Mouse (Mus musculus) adrenal gland, postnatal 36 days (tissue): ENCODE data around the gene Gnao1. TPM values are rescaled to one million over a fixed set of nuclear protein-coding genes. Genes with fewer than 3 reads are reported as not detected.
A peak's percentile ranks its signal among the peaks of the same experiment; 100 is the strongest.

Source experiments
- DNase-seq, 2 experiments: peaks; one replicate each; pipeline ENCODE4 v3.0.0; 2021; ENCODE audit warnings: mixed read lengths in 1 of 2
- long read RNA-seq, 2 experiments: library from polyadenylated mRNA; stranded (forward); transcript quantifications; one replicate each; pipeline ENCODE4 v2.0.0; 2021; ENCODE audit warnings: borderline sequencing depth in 2 of 2
- total RNA-seq, 2 experiments: library from RNA; stranded (reverse); gene quantifications; 2 replicates each; pipeline ENCODE4 v1.2.3; 2021

Gnao1 gene
- 10 to 100 TPM; 24.6 to 27.8 TPM for total RNA-seq
- long read RNA-seq, experiment 1, partial matches to known transcripts: 0 of 1 reads
- long read RNA-seq, experiment 1, other reads (novel, unspliced or antisense): 0 of 1 reads
- long read RNA-seq, experiment 2, partial matches to known transcripts: 0 of 3 reads
- long read RNA-seq, experiment 2, other reads (novel, unspliced or antisense): 0 of 3 reads

DNA sequence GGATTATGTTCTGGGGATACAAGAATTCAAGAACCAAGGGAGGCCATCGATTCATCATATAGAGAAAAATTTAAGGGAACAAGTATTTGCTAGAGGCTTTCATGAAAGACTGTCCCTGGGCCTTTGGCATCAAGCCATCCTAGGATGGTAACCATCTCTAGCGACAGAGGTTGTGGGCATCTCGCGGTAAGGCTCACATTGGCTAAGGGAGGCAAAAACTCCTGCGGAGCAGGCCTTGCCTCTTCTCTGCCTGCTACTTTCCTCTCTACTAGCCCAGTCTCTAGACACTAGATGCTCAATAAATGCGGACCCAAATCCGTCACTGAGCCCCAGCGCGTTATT lies at the start of gene Gnao1:
TSS of gene Gnao1 (plus strand) at position 281 of the 342 bp plus-strand sequence.
- DNase-seq: peak in 1 of 2 experiments; percentile 34

DNA sequence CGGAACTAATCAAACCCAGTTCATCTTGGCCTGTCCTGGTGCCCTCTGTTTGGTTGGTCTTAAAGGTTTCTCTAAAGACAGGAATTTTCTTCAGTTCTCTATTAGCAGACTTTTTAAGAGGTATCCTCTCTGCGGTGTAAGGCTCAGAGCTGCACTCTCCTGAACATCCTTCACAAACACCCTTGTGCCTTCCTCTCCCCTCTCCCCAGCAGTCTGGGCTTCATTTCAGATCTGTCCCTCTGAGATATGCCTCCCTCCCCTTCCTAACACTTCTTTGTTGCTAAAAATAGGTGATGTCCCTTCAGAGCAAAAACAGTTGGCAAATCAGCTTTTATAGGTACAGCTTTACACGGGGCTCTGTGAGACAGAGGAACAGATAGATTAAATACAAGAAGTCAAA lies 32.2 kb upstream of the Gnao1 start:
- no peak for DNase-seq

DNA sequence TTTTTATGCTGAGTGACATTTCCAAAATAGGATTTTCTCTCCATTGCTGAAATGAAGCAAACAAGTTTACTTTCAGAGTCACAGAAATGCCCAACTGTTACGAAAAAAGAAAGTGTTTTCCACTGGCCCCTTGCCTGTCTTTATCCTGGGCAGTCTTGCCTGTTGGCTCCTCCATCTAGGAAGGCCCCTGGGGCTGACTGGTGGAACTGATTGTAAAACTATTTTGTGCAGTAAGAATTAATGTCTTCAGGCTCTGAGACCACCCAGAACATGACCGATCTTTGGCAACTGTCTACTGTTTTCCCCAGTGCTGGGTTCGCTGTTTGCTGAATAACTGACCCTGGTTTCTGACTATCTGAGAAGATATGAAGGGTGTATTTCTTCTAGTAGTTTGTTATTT lies 540 bp upstream of the Gnao1 start:
- DNase-seq: no peak

DNA sequence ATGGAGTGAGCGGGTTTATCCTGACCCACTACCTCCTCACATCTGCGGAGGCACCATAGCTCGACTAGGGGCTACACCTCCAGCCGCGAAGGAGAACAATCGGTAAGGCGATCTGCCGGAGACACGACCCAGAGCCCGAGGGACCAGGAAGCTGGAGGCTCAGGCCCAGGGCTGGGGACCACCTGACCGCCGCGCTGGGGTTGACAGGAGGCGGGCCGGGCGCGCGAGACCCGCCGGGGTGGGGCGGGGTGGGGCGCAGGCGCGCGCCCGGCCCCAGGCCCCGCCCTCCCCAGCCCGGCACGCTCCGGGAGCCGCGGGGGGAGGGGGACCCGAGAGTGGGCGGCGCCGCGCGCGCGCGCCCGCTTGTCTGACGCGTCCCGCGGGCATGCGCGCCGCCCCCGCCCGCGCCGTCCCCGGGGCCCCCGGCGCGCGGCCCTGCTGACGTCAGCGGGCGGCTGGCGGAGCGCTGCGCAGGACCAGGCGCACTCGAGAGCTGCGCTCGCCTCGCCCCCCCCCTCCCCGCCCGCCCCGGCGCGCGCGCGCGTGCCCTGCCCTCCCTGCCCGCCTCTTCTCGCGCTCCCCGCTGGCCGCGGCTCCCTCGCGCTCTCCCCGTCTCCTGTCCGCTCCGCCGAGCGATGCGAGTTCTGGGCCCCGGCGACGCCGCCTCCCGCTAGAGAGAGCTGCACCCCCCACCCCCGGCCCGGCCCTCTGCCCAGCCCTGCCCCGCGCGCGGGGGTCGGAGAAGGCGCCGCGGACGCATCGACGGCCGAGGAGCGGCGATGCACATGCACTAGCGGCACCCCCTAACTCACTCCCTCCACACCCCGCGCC lies 477 bp downstream of the Gnao1 start:
- peak; percentile 90 to 94 for DNase-seq

DNA sequence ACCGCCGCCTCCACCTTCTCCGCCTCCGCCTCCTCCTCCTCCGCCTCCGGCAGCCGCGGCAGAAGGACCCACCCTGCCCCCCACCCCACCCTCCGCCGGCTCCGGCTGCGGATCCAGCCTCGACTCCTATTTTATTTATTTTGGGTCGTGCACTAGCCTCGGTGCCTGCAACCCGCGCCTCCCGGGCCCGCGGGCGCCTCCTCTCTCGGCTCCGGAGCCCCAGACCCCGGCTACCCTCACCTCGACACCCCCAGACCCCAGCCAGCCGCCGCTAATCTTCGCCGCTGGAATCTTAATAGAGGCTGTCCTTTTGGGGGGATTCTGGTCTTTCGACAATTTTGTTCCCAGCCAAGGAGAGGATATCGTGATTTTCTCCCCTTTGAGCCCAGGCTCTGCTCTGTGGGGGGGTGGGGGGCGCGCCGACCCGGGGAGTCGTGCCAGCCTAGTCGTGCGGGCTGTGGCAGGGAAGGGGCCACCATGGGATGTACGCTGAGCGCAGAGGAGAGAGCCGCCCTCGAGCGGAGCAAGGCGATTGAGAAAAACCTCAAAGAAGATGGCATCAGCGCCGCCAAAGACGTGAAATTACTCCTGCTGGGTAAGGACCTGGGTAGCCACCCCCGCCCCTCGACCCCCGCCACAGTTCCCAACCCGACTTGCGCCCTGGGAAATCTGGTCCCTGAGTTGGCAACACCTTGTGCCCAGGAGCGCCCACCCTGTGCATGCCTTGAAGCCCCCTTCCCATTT lies 1.3 kb downstream of the Gnao1 start:
- DNase-seq: no peak

DNA sequence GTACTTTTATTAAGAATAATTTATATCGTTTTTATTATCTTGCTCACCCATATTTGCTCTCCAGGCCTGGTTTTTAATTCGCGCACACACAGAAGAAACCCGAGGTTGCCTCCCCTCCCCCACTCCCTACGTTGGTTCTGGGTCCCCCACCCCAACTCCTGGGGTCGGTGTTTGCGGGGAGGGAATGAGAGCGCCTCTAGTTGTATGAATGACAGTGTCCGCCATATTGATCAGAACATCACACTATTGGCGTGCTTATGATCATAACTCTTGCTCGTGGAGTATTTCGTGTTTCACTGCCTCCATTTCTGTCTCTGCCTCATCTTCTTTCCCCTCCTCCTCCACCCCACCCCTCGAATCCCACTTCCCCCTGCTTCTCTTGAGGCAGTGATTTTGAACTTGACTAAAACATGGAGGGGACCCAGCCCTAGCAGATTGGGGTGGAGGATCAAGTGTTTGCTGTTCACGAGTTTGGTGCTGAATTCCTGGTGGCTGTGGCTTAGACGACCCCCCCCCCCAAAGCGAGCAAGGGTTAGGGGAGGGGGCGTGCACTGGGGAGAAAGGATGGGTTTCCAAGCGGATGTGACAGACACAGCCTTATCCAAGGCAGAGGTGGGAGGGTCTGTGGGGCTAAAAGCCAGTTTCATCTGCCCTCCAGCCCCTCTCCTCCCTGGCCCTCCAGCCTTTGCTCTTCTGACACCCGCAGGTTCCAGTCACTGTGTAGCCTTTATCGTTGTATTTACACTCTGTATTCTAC lies 2.1 kb downstream of the Gnao1 start:
- no peak for DNase-seq

DNA sequence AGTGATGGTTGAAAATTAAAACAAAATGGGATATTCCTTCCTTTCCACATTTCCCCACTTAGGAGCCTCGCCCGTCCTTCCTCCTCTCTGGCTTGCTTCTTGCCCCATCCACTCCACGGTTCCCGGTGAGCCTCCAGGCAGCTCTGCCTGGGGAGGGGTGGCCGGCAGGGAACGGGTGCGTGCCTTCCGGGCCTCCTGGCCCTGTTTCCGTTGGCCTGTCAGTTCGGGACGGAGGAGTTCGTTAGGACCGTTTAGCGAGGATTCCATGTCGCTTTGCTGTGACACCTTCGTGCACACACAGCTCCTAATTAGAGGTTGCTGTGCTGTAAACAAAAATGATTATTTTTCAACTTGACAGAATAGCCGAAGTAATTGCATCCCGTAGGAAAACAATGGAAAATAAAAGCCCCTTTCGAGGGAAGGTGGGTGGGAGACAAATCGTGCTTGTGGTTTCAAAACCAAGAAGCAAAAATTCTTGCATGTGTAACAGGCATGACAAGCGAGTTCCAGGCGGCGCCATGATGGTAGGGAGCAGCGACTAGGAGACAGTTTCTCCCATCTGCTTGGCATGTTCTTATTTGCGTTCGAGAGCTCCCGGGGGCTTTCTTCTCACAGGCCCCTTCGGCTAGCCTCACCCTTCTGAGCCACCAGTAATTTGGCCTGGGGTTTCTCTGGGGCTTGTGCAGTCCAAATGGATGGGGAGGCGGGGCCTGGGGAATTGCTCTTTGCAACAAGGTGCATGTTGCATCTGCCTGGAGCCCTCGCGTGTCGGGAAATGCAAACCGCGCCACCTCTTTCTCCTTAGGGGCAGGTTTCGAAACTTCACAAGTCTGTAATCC lies 3.0 kb downstream of the Gnao1 start:
- no peak for DNase-seq

DNA sequence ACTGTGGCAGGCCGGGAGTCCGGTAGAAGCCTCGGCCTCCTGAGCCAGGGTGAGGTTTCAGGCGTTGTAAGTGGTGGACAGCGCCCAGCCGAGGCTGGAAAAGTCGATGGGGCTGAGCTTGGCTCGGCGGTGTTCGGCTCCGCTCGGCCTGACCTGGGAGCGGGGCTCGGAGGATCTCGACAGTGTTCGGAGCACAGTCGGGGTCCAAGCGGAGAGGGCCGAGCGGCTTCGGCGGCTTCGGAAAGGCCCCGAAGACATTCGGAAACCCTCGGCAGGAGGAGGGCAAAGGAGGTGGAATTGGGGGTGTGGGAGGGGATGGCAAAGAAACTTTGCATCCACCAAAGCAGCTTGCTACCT lies 3.6 kb downstream of the Gnao1 start:
- DNase-seq: peak; percentile 92

DNA sequence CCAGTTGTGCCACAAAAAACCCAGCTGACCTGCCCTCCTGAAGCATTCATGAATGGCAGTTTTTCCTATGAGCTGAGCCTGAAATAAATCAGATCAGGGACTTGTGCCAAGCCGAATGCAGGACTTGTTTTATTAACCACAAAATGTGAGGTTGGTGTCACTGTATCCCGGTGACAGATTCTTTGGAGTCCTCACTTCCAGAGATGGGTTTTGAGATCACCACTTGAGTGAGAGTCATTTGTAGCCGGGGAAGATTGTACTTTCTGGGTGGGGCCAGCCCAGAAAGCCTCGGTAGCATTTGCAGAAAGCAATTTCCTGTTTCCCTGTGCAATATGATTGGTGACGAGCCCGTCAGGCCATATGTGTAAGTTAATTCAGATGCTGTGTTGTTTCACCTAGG lies 4.5 kb downstream of the Gnao1 start:
- DNase-seq: no peak

DNA sequence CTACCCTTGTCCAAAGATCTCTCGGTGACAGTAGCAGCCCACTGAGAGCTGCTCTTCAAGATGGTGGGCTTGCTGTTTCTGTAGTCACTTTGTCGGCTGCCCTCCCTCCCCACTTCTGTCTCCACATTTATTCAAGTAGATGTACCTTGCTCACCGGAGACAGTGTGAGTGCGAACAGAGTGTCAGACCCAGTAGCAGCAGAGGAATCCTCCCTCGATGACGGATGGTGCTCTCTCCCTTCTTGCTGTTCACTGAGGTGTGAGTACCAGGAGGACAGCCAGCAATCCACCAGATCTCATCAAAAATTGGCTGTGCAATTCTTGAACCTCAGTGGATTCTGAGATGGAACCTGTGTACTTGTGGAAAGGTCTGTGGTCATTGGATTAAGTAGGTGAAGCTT lies 6.5 kb downstream of the Gnao1 start:
- no peak for DNase-seq

DNA sequence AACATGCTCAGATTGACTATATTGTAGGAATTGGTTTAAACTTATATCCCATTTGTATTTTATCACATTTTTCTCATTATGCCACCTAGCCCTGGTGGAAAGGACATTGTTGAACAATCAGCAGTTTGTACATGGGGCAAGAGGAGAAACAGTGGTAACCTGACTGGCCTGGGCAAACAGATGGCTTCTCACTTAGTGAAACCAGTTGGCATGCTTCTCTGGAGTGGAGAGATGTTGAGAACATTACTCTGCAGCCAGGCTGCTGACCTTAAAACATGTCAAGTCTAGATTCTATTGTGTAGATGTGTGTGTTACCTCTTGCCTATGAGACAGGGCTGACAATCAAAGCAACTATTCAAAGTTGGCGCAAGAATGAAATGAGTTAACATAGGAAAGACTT lies 7.6 kb downstream of the Gnao1 start:
- DNase-seq: no peak

DNA sequence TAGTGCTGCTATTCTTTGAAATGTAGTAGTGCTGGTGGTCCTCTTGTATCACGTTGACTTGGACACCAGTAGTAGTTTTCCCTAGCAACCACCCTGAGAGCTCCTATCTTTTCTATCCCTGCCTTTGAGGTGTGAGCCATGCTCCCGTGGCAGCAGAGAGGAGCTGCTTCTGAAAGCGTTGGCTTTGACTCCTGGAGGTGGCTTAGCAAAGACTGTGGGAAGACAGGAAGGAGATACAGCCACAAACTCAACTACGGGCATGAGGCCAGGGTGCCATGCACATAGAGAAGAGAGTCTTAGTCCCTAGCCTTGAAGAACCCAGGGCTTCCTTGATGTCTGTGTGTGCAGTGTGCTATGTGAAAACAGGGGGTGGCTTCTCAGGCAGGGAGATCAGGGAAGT lies 10.2 kb downstream of the Gnao1 start:
- no peak for DNase-seq

DNA sequence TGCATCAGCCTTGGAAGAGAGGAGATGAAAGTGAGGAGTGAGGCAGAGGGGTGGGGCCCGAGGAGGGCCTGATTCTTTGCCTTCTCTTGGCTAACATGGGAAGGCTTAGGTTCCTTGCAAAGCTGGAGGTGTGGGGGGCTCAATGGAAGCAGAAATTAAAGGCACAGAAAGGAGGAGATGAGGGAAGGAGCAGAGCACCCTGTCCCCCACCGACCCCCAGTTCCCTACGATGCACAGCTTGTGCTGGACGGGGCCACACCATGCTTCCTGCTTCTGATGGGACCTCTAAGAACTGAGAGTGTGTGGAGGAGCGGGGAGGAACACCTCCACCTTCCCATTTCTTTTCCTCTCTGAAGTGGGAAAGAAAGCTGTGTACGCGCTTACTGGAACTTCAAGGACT lies 11.6 kb downstream of the Gnao1 start:
- DNase-seq: no peak

DNA sequence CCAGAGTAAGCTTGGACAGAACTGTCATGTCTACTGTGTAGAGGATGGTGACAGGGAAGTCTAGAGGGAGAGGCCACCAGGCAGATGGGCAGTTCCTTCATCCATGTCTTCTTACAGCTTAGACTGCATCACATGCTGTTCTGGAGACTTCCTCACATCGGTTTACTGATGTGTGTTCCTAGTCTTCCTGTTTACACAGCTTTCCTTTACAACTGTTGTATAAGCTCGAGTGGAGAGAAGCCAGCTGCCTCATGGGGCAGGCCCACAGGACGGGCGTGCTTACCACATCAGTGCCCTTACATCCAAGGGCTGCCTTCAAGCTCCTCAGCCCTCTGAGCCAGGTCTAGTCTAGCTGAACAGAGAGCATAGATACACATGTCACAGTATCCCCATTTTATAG lies 15.6 kb downstream of the Gnao1 start:
- DNase-seq: peak in 1 of 2 experiments; percentile 20

DNA sequence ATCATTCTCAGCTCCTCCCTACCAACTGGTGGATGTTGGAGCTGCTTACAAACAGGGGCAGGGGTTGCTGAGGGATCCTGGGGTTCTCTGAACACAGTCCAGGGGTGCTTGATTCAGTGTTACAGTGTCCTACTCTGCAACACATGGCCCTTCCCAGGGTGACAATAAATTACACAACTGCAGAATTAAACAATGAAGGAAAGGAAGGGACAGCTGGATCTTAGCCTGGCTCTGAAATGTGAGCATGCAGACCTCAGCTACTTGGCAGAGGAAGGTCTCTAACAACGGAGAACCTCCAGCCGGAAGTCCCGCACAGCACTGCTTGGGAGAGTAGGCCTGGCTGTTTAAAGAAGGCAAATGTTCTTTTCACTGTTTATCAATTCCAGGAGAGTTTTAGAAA lies 20.9 kb downstream of the Gnao1 start:
- DNase-seq: no peak

DNA sequence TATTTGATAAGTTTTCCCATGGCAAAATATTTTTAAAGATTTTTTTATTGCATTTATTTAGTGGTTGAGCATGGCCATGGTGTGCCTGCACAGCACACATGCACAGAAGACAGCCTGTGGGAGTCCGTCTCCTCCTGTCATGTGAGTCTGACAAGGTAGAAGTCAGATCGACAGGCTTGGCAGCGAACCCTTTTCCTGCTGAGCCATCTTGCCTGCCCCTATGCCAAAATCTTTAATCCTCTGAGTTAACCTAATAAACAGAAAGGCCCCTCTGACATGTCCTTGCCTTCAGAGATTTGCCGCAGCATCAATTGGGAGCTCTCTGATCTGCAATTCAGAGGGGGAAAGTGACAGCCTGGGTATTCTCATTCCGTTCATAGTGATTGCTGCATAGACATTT lies 26.0 kb downstream of the Gnao1 start:
- DNase-seq: no peak

DNA sequence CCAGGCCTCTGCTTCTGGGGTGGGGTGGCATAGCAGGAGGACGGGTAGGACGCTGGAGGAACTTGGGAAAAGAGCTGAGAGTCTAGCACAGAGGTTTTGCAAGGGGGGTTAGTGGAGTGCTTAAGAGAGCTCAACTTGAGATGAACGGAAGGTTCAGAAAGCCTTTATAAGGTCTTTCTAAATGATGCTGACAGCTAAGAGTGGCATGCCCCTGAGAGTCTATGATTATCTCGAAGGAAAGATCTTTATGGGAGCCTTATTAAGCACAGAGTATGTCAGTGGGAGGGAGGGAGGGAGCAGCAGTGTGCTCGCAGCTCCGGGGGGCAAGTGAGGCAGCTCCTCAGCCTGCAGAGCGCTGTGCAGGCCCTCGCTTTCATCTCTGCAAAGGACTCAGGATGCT lies 29.3 kb downstream of the Gnao1 start:
- no peak for DNase-seq

DNA sequence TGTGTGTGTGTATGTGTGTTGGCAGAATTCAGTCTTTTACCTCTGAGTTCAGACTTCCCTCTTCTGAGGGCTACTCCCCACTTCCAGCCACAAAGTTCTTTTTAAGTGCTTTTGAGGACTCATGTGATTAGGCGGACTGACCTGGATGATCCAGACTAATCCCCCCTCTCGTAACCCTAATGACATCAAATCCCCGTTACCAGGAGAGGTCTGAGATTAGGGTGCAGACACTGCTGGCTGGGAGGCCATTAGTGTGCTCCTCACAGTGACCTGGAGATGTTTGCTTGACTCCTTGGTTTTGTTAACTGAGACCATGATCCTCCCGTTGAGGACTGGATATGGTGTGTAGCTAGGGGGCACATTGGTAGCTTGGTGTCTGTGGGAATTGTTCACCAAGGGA lies 30.7 kb downstream of the Gnao1 start:
- no peak for DNase-seq

DNA sequence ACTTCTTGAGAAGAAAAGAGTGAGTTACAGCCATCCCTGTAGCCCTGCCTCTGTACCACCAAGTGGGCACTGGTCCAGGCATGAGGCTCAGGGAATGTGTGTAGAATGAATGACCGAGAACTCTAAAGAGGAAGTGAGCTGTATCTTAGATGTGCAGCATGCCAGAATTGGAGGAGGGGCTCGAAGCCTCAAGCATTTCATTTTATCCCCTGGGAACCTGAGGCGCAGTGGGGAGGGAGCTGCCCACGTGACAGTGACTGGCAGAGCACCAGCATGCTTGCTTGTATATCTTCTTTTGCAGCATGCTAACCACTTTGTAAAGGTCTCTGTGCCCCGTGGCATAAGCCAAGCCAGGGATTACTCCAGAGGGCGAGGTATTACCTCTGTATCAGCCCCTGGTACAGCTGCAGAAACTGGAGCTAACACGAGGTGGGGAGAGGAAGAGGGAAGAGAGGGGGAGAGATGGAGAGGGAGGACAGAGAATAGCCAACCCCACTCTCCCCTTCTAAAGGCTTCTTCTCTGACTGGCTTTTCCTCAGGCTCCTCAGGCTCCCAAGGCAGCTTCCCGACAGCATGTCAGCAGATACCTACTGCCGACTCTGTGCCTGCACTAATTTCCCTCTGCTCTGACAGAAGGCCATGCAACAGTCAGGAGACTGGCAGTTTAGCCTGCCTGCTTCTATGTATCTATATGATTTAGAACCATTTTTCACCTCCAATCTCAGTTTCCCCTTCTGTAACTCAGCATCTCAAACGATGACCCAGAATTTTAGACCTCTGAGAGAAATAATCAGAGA lies 31.4 kb downstream of the Gnao1 start:
- DNase-seq: peak; percentile 12 to 56

DNA sequence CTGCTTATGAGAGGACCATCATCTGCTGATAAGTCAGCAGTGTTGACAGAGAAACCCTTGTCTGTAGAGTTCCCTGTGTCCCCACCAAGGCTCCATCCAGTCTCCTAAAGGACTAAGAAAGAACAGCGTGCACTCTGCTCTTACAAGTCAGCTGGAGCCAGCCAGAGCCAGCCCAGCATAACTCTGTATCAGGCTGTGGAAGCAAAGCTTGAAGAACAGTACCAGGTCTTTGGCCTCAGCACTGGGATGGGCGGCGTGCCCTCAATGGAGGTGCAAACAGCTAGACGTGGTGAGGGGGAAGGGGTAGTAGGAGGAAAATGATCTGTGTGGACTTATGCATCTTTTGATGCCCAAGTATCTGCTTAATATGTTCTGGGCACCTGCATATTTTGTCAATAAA lies 32.8 kb downstream of the Gnao1 start:
- DNase-seq: no peak
